In genomic region chr8:119603771-119604170, GRCm38 (mm10) we compare ENCODE assay signal across 9 mouse cellular contexts. TPM values are rescaled to one million over a fixed set of nuclear protein-coding genes. Genes with fewer than 3 reads are reported as not detected.
DNase-seq lines count a peak whose midpoint lies in the region; ATAC-seq lines count a peak whose summit lies in the region.
"Had no signal": no experiment of that assay in that cellular context is flagged by ENCODE, and none has a peak within 500 bp of the region (broad histone marks: within the 10 kb centered on the region; RNA-seq: fewer than 3 reads in every experiment).

No protein-coding gene starts in this region.

- H3K4me3 ChIP-seq in heart, embryonic 11.5 days (ENCODE audit: low read depth, low read length), result peak overlapping the region; percentile 75; the same call in 1 of the 2 replicates
- H3K4me3 ChIP-seq in embryonic facial prominence, embryonic 10.5 days, result peak overlapping the region; percentile 81
- H3K4me3 ChIP-seq in hindbrain, embryonic 16.5 days (ENCODE audit: low read length), result no peak overlapping the region
- H3K4me3 ChIP-seq in midbrain, embryonic 15.5 days, result peak overlapping the region; percentile 89

- 0 out of 2 replicates have a peak overlapping the region, but pooled peaks have one; percentile 82 for H3K9ac ChIP-seq in heart, embryonic 11.5 days (ENCODE audit: low read depth, low read length)
- H3K9ac ChIP-seq in hindbrain, embryonic 16.5 days (ENCODE audit: low read depth, low read length), result no peak overlapping the region; the same call in 1 of the 2 replicates
- peak overlapping the region; percentile 85; the same call in 1 of the 2 replicates for H3K9ac ChIP-seq in midbrain, embryonic 15.5 days

- H3K27ac ChIP-seq in heart, embryonic 11.5 days (ENCODE audit: low read depth, low read length), result no peak overlapping the region
- no peak overlapping the region; the same call in 1 of the 2 replicates for H3K27ac ChIP-seq in embryonic facial prominence, embryonic 10.5 days (replicated peaks)
- H3K27ac ChIP-seq in hindbrain, embryonic 16.5 days (ENCODE audit: low read depth, low read length), result no peak overlapping the region
- H3K27ac ChIP-seq in midbrain, embryonic 15.5 days, result no peak overlapping the region

- H3K9me3 ChIP-seq in heart, embryonic 11.5 days (replicated peaks; ENCODE audit: control insufficient read depth, low read length), result no peaks in the 10 kb centered on the region
- H3K9me3 ChIP-seq in embryonic facial prominence, embryonic 10.5 days, result no peaks in the 10 kb centered on the region
- no peaks in the 10 kb centered on the region for H3K9me3 ChIP-seq in hindbrain, embryonic 16.5 days (ENCODE audit: control insufficient read depth, low read length)
- H3K9me3 ChIP-seq in midbrain, embryonic 15.5 days, result no peaks in the 10 kb centered on the region

- DNase-seq in heart, postnatal 4 days, result no peak
- DNase-seq in embryonic facial prominence, embryonic 10.5 days (ENCODE audit: low spot score), result no peak
- no peak for DNase-seq in frontal cortex, postnatal 14 days (ENCODE audit: low spot score in 2 of 2)
- no peak for DNase-seq in layer of hippocampus, postnatal 25 days (ENCODE audit: extremely low spot score in 1 of 2, low spot score in 1 of 2)
- DNase-seq in left cerebral cortex, adult 11 months (ENCODE audit: low spot score), result no peak
- DNase-seq: gastrocnemius, postnatal 25 days had no signal

- H3K27me3 ChIP-seq in heart, embryonic 11.5 days (ENCODE audit: control insufficient read depth, insufficient read depth, low read length), result no peaks in the 10 kb centered on the region
- H3K27me3 ChIP-seq in embryonic facial prominence, embryonic 10.5 days (replicated peaks; ENCODE audit: low read depth, poor library complexity, severe bottlenecking), result no peaks in the 10 kb centered on the region
- H3K27me3 ChIP-seq in hindbrain, embryonic 16.5 days (replicated peaks; ENCODE audit: control insufficient read depth, insufficient read depth, low read length), result no peaks in the 10 kb centered on the region
- H3K27me3 ChIP-seq in midbrain, embryonic 15.5 days (replicated peaks), result no peaks in the 10 kb centered on the region

- peaks cover 8% of the 10 kb centered on the region for H3K4me1 ChIP-seq in heart, embryonic 11.5 days (ENCODE audit: control insufficient read depth, insufficient read depth, low read length)
- H3K4me1 ChIP-seq in embryonic facial prominence, embryonic 10.5 days, result peaks cover 15% of the 10 kb centered on the region
- peaks cover 13% of the 10 kb centered on the region for H3K4me1 ChIP-seq in hindbrain, embryonic 16.5 days (ENCODE audit: control insufficient read depth, insufficient read depth, low read depth, low read length)
- peaks cover 18% of the 10 kb centered on the region for H3K4me1 ChIP-seq in midbrain, embryonic 15.5 days

- H3K36me3 ChIP-seq in heart, embryonic 11.5 days (ENCODE audit: control insufficient read depth, insufficient read depth, low read length), result peaks cover 26% of the 10 kb centered on the region
- H3K36me3 ChIP-seq in embryonic facial prominence, embryonic 10.5 days (replicated peaks), result peaks cover 45% of the 10 kb centered on the region
- peaks cover 23% of the 10 kb centered on the region for H3K36me3 ChIP-seq in hindbrain, embryonic 16.5 days (ENCODE audit: control insufficient read depth, insufficient read depth, low read length)
- H3K36me3 ChIP-seq in midbrain, embryonic 15.5 days (replicated peaks), result peaks cover 19% of the 10 kb centered on the region

- ATAC-seq in heart, embryonic 11.5 days (replicated peaks; ENCODE audit: insufficient number of reproducible peaks, low FRiP score, low TSS enrichment), result no peak; the same call in 1 of the 2 replicates
- no peak for ATAC-seq in hindbrain, embryonic 16.5 days
- ATAC-seq in midbrain, embryonic 15.5 days (replicated peaks), result no peak

- WGBS in heart, embryonic 11.5 days (ENCODE audit: insufficient replicate concordance), result 93% methylated on average over 4 of the region's 4 CpGs
- 92% methylated on average over 4 of the region's 4 CpGs for WGBS in embryonic facial prominence, embryonic 10.5 days
- WGBS in hindbrain, embryonic 16.5 days, result 94% methylated on average over 4 of the region's 4 CpGs
- 96% methylated on average over 4 of the region's 4 CpGs for WGBS in midbrain, embryonic 15.5 days

- peak overlapping the region; percentile 74 for H3K4me2 ChIP-seq in heart, embryonic 11.5 days
- H3K4me2 ChIP-seq in hindbrain, embryonic 16.5 days (ENCODE audit: low read length), result peak overlapping the region; percentile 88
- H3K4me2 ChIP-seq in midbrain, embryonic 15.5 days, result peak overlapping the region; percentile 89

RNA-seq across cellular contexts. Expression of gene Taf1c, which starts 1.3 kb away (rescaled TPM):
- 7.1 and 8.0 TPM in 2 replicates for polyA plus RNA-seq in heart, embryonic 11.5 days (2014; fragmentation: Nextera tagmentation; extraction: Ambion mirVana)
- 1 to 10 TPM; 4.3 to 4.5 TPM for total RNA-seq in heart, postnatal 4 days (2021)
- polyA plus RNA-seq in embryonic facial prominence, embryonic 10.5 days (2016; fragmentation: Nextera tagmentation; extraction: Ambion mirVana), result 15.7 and 17.8 TPM in 2 replicates
- 13.0 and 15.2 TPM in 2 replicates for polyA plus RNA-seq in hindbrain, embryonic 16.5 days (2015; fragmentation: Nextera tagmentation; extraction: Ambion mirVana)
- polyA plus RNA-seq in midbrain, embryonic 15.5 days (2015; fragmentation: Nextera tagmentation; extraction: Ambion mirVana), result 16.6 and 17.7 TPM in 2 replicates
- 10 to 100 TPM; 10.5 to 11.1 TPM for total RNA-seq in layer of hippocampus, postnatal 25 days (2021)

RNA-seq across cellular contexts. Expression of gene Adad2, which starts 8.8 kb away (rescaled TPM):
- not detected in 2 replicates for polyA plus RNA-seq in heart, embryonic 11.5 days (2014; fragmentation: Nextera tagmentation; extraction: Ambion mirVana)
- not detected for total RNA-seq in heart, postnatal 4 days (2021)
- 0.27 TPM in 1 of 2 replicates, not detected in the other for polyA plus RNA-seq in embryonic facial prominence, embryonic 10.5 days (2016; fragmentation: Nextera tagmentation; extraction: Ambion mirVana)
- 0.23 and 0.29 TPM in 2 replicates for polyA plus RNA-seq in hindbrain, embryonic 16.5 days (2015; fragmentation: Nextera tagmentation; extraction: Ambion mirVana)
- polyA plus RNA-seq in midbrain, embryonic 15.5 days (2015; fragmentation: Nextera tagmentation; extraction: Ambion mirVana), result 0.23 and 0.31 TPM in 2 replicates
- under 1 TPM in 1 of 2 experiments, not detected in 1; 0.39 TPM for total RNA-seq in layer of hippocampus, postnatal 25 days (2021)

RNA-seq across cellular contexts. Expression of gene Dnaaf1, which starts 28.7 kb away (rescaled TPM):
- polyA plus RNA-seq in heart, embryonic 11.5 days (2014; fragmentation: Nextera tagmentation; extraction: Ambion mirVana), result 0.26 and 0.38 TPM in 2 replicates
- total RNA-seq in heart, postnatal 4 days (2021), result not detected
- polyA plus RNA-seq in embryonic facial prominence, embryonic 10.5 days (2016; fragmentation: Nextera tagmentation; extraction: Ambion mirVana), result 0.11 and 0.15 TPM in 2 replicates
- polyA plus RNA-seq in hindbrain, embryonic 16.5 days (2015; fragmentation: Nextera tagmentation; extraction: Ambion mirVana), result 0.61 and 0.69 TPM in 2 replicates
- polyA plus RNA-seq in midbrain, embryonic 15.5 days (2015; fragmentation: Nextera tagmentation; extraction: Ambion mirVana), result 0.54 and 0.55 TPM in 2 replicates
- under 1 TPM; 0.12 to 0.22 TPM for total RNA-seq in layer of hippocampus, postnatal 25 days (2021)
- total RNA-seq: gastrocnemius, postnatal 25 days had no signal

RNA-seq across cellular contexts. Expression of gene Hsdl1, which starts 28.8 kb away (rescaled TPM):
- polyA plus RNA-seq in heart, embryonic 11.5 days (2014; fragmentation: Nextera tagmentation; extraction: Ambion mirVana), result 36.3 and 37.3 TPM in 2 replicates
- 10 to 100 TPM; 18.4 to 20.2 TPM for total RNA-seq in heart, postnatal 4 days (2021)
- polyA plus RNA-seq in embryonic facial prominence, embryonic 10.5 days (2016; fragmentation: Nextera tagmentation; extraction: Ambion mirVana), result 42.0 and 43.5 TPM in 2 replicates
- polyA plus RNA-seq in hindbrain, embryonic 16.5 days (2015; fragmentation: Nextera tagmentation; extraction: Ambion mirVana), result 161 and 169 TPM in 2 replicates
- polyA plus RNA-seq in midbrain, embryonic 15.5 days (2015; fragmentation: Nextera tagmentation; extraction: Ambion mirVana), result 212 and 213 TPM in 2 replicates
- total RNA-seq in layer of hippocampus, postnatal 25 days (2021), result 10 to 100 TPM; 42.8 to 46.7 TPM

RNA-seq across cellular contexts. Expression of gene Kcng4, which starts 31.7 kb away (rescaled TPM):
- not detected in 2 replicates for polyA plus RNA-seq in heart, embryonic 11.5 days (2014; fragmentation: Nextera tagmentation; extraction: Ambion mirVana)
- not detected for total RNA-seq in heart, postnatal 4 days (2021)
- polyA plus RNA-seq in embryonic facial prominence, embryonic 10.5 days (2016; fragmentation: Nextera tagmentation; extraction: Ambion mirVana), result 0.22 and 0.47 TPM in 2 replicates
- 0.13 and 0.14 TPM in 2 replicates for polyA plus RNA-seq in hindbrain, embryonic 16.5 days (2015; fragmentation: Nextera tagmentation; extraction: Ambion mirVana)
- polyA plus RNA-seq in midbrain, embryonic 15.5 days (2015; fragmentation: Nextera tagmentation; extraction: Ambion mirVana), result 0.14 and 0.33 TPM in 2 replicates
- total RNA-seq in layer of hippocampus, postnatal 25 days (2021), result 1 to 10 TPM; 3.4 to 4.6 TPM
